ENCODE assay signal across 19 mouse cellular contexts in genomic region chr13:72977971-72978370, GRCm38 (mm10).
"Had no signal": no experiment of that assay in that cellular context is flagged by ENCODE, and none has a peak within 500 bp of the region (broad histone marks: within the 10 kb centered on the region; RNA-seq: fewer than 3 reads in every experiment).

No protein-coding gene starts in this region.

- H3K4me1 ChIP-seq: liver, embryonic 15.5 days; midbrain, embryonic 13.5 days; neural tube, embryonic 13.5 days; stomach, embryonic 15.5 days had no signal

- H3K4me3 ChIP-seq: liver, embryonic 15.5 days; midbrain, embryonic 13.5 days; myocyte; neural tube, embryonic 13.5 days; stomach, embryonic 15.5 days had no signal

- H3K9ac ChIP-seq: liver, embryonic 15.5 days; midbrain, embryonic 13.5 days; neural tube, embryonic 13.5 days; stomach, embryonic 15.5 days had no signal

- DNase-seq: kidney, adult 18-20 months; kidney, adult 9 months; kidney, postnatal 14 days; kidney, postnatal 4 days; left cerebral cortex, postnatal 4 days; liver; lung, adult 2 months; lung, postnatal 14 days; lung, postnatal 4 days; retina, postnatal 1 day; right cerebral cortex, postnatal 25 days; spleen, adult 18-20 months; thymus, postnatal 36 days had no signal

- H3K27me3 ChIP-seq: liver, embryonic 15.5 days; midbrain, embryonic 13.5 days; neural tube, embryonic 13.5 days; stomach, embryonic 15.5 days had no signal

- H3K9me3 ChIP-seq: liver, embryonic 15.5 days; midbrain, embryonic 13.5 days; neural tube, embryonic 13.5 days; stomach, embryonic 15.5 days had no signal

- H3K27ac ChIP-seq: liver, embryonic 15.5 days; midbrain, embryonic 13.5 days; neural tube, embryonic 13.5 days; stomach, embryonic 15.5 days had no signal

- H3K4me2 ChIP-seq: liver, embryonic 15.5 days; midbrain, embryonic 13.5 days; neural tube, embryonic 13.5 days; stomach, embryonic 15.5 days had no signal

- ATAC-seq: midbrain, embryonic 13.5 days; midbrain, embryonic 16.5 days had no signal

- H3K36me3 ChIP-seq: liver, embryonic 15.5 days; midbrain, embryonic 13.5 days; neural tube, embryonic 13.5 days; stomach, embryonic 15.5 days had no signal
